25 mouse cellular contexts compared by ENCODE assay signal in the genomic region with DNA sequence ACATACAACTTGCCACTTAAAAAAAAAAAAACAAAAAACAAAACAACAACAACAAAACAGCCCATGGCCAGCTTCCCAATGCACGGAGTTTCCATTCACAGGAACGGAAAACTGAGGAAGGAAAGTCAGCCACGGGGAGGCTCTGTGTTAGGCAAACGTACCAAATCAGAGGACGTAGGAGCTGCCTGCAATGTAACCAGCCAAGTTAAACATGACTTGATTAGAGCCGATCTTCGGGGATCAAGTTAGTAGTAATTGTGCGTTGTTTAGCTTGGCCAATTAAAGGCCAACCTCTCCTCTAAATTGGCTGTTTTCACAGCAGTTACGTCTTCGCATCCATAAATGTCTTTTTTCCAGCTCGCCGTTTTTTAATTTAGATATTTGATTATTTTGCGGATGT.
"Had no signal": no experiment of that assay in that cellular context is flagged by ENCODE, and none has a peak within 500 bp of the region (broad histone marks: within the 10 kb centered on the region; RNA-seq: fewer than 3 reads in every experiment).

No protein-coding gene starts in this region.

- H3K36me3 ChIP-seq: heart, embryonic 13.5 days; heart, embryonic 15.5 days; hindbrain, embryonic 10.5 days; hindbrain, embryonic 12.5 days; intestine, embryonic 15.5 days; limb, embryonic 15.5 days had no signal

- H3K9me3 ChIP-seq: heart, embryonic 13.5 days; heart, embryonic 15.5 days; hindbrain, embryonic 10.5 days; hindbrain, embryonic 12.5 days; intestine, embryonic 15.5 days; limb, embryonic 15.5 days had no signal

- H3K27me3 ChIP-seq: heart, embryonic 13.5 days; heart, embryonic 15.5 days; hindbrain, embryonic 12.5 days; intestine, embryonic 15.5 days; limb, embryonic 15.5 days had no signal

- H3K4me1 ChIP-seq: heart, embryonic 15.5 days; hindbrain, embryonic 12.5 days; intestine, embryonic 15.5 days; limb, embryonic 15.5 days had no signal

- H3K4me2 ChIP-seq: heart, embryonic 11.5 days; heart, embryonic 13.5 days; heart, embryonic 15.5 days; hindbrain, embryonic 12.5 days; hindbrain, embryonic 14.5 days; intestine, embryonic 15.5 days; limb, embryonic 15.5 days; liver, embryonic 11.5 days had no signal

- H3K9ac ChIP-seq: heart, embryonic 13.5 days; heart, embryonic 15.5 days; hindbrain, embryonic 12.5 days; hindbrain, embryonic 14.5 days; intestine, embryonic 15.5 days; limb, embryonic 15.5 days; liver, embryonic 14.5 days had no signal

- ATAC-seq: inflammation-experienced regulatory T-cells, adult 6 months; intestine, embryonic 15.5 days; intestine, postnatal 0 days had no signal

- H3K27ac ChIP-seq: gastrocnemius, adult 2 months; heart, adult 2 months; heart, embryonic 13.5 days; heart, embryonic 15.5 days; hindbrain, embryonic 12.5 days; hindbrain, embryonic 14.5 days; intestine, embryonic 15.5 days; layer of hippocampus, adult 2 months; left cerebral cortex, adult 2 months; limb, embryonic 15.5 days; liver, embryonic 14.5 days had no signal

- H3K4me3 ChIP-seq: gastrocnemius, adult 2 months; heart, adult 2 months; heart, embryonic 13.5 days; heart, embryonic 15.5 days; hindbrain, embryonic 10.5 days; hindbrain, embryonic 12.5 days; intestine, embryonic 15.5 days; layer of hippocampus, adult 2 months; left cerebral cortex, adult 2 months; limb, embryonic 15.5 days had no signal

- DNase-seq: gastrocnemius, adult 2 months; gastrocnemius, postnatal 10 days; gastrocnemius, postnatal 25 days; heart, adult 2 months; heart, postnatal 14 days; heart, postnatal 4 days; kidney, adult 18-20 months; kidney, adult 8-10 months; kidney, postnatal 10 days; kidney, postnatal 25 days; kidney, postnatal 4 days had no signal
